Mouse (Mus musculus) c-Kit-negative CD71-positive TER-119-positive erythroid progenitor cells, embryonic 14.5 days (primary cell): ENCODE results near the gene Ibtk.
"Not testable (repeated sequence)": the region's sequence is repeated elsewhere in the genome, so short reads cannot be mapped to it uniquely, and the experiment has no call there.

Source experiments
- DNase-seq: peaks from one replicate; pipeline ENCODE4 v3.0.0-alpha.2; 2013; ENCODE audit warnings: low read depth, low spot score

Ibtk gene

GRCm38 (mm10) chr9:85749142-85749921, at the start of gene Ibtk:
Gene Ibtk (minus strand): TSS chr9:85749334.
- peak; percentile 94 for DNase-seq

- not testable (repeated sequence) for DNase-seq
These were observed 42.4 kb upstream of the Ibtk start for GRCm38 (mm10) chr9:85791521-85791920.

DNA sequence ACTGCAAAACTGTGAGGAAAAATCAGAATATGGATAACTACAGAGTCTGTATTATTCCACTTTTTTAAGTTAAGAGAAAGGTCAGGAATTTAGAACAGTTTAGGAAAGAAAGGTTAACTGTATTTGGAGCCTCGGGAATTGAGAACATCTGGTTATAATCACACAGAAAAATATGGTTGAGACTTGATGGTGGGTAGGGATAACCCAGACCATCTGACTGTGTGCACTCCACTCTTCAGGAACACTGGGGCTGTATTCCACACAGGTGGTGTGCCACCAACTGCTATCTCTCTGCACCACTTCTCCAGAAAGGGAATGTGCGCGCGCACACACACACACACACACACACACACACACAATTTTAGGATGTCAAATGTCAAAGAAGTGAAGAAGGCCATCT, 31.1 kb upstream of the Ibtk start:
- DNase-seq, result no peak

GRCm38 (mm10) chr9:85779458-85779857, 30.3 kb upstream of the Ibtk start:
- no peak for DNase-seq

DNA sequence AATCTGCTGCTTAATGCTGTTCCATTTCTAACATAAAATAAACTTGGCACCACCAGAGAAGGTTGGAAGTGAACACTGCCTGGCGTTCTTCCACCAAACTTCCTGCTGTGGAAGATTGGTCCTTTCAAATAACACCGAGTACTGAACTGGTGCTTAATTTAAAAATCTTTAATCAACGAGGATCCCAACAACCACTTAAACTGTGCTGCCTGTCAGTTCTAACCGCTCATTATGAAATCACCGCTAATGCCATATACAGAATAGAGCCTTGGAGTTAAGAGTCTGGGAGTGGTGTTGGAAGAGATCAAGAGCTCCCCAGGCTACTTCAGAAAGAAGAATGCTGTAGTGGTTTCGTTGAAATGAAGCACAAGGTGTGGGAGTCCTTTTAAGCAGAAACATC, 28.4 kb upstream of the Ibtk start:
- DNase-seq, result no peak

DNA sequence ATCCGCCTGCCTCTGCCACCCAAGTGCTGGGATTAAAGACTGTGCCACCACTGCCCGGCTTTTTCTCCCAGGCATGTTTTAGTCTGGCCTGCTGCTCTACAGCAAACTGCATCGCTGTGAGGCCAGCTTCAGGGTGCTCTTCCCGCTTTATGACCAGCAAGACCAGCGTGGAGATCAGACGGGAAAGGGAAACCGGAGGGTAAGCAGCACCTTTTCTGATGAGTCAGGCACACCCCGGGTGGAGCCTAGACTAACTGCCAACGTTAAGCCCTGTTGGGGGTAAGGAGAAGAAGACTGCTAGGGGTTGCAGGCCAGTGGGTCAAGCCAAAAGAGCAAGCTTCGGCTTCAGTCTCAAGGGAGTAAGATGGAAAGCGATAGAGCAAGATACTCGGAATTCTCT, 23.1 kb upstream of the Ibtk start:
- DNase-seq, result no peak

DNA sequence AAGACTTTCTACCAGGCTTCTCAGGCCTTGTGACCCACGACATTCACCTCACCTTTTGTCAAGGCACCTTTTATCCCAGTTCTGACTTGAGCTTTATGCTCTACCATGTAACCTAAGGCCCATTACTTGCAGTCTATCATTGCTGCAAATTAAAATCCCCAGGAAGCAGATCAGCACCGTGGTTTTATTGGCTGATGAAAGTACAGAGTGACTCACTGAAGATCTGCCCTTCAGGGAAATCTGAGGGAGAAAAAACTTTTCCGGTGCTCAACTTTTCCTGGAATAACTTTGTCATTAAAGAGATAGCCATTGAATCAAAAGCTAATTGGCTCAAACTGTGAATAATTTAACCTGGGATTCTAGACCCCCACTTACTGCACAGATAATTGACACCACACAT, 22.3 kb upstream of the Ibtk start:
- DNase-seq, result no peak

GRCm38 (mm10) chr9:85770369-85770768, 21.2 kb upstream of the Ibtk start:
- no peak for DNase-seq

DNA sequence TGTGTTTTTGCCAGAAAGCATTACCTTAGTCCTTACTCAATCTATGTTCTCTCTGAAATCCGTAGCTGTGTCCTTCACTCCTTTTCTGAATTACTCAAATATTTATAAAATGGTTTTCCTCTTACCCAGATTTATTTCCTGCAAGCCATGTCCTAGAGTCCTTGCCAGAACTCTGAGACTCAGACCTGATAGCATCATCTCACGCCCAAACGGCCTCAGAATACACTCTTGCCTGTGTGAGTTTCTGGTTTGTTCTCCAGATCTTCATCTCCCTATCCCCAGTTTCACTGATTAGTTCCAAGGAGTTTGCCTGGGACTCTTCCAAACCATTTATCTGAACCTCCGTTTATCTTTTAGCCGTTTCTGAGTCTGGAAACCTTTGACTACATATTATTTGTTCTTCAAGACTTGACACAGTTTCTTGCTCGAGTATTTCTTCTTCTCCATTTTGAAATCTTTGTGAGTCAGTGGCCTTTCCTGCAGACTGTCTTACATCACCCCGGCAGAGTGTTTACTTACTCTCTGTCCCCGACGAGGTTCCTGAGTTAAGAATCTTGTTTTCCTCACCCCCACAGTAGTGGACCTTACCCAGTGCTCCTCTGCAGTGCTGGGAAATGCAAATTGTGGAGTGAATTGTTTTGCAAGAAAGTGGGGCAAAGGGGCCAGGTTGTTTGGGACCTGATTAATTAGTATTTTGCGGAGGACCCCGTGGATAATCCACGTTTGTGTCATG, 20.1 kb upstream of the Ibtk start:
- no peak for DNase-seq

- no peak for DNase-seq
These were observed 18.1 kb upstream of the Ibtk start for GRCm38 (mm10) chr9:85767255-85767654.

GRCm38 (mm10) chr9:85762476-85762875, 13.3 kb upstream of the Ibtk start:
- no peak for DNase-seq

DNA sequence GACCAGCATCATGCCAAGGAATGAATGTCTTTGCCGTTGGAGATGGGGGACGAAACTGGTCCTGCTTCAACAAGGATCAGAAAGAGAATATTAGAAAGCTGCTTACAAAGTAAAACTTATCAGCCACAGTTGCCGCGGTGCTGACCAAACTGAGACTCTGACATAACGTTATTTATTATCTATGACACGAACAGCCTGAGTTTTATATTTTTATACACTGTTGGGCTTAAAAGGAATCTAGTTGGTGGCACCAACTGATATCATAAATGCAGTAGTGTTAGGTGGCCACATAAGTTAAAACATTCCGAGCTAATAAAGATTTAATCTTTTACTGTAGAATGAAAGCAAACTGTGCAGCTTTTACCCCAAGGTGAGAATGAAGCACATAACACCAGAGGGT, 1.7 kb upstream of the Ibtk start:
- peak; percentile 29 for DNase-seq

- DNase-seq, result peak; percentile 80
These were observed 882 bp upstream of the Ibtk start for GRCm38 (mm10) chr9:85749922-85750509.

- peak; percentile 72 for DNase-seq
These were observed 661 bp downstream of the Ibtk start for GRCm38 (mm10) chr9:85748204-85749141.

DNA sequence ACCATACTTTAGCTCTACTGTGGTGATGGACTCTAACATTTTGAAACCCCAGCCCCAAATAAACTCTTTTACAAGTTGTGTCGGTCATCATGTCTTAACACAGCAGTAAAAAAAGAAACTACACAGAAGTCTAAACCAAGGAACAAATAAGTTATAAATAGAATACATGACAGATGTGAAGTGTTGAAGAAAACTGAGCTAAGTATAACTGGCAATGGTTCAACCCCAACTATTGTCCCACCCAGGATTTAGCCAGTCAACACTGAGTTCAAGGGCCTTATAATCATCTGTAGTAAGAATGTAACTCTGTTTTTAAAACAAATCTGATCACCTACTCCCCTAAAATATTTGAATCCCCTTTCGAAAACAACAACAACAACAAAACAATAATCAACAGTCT, 3.6 kb downstream of the Ibtk start:
- DNase-seq, result no peak

GRCm38 (mm10) chr9:85743358-85743757, 5.8 kb downstream of the Ibtk start:
- no peak for DNase-seq

DNA sequence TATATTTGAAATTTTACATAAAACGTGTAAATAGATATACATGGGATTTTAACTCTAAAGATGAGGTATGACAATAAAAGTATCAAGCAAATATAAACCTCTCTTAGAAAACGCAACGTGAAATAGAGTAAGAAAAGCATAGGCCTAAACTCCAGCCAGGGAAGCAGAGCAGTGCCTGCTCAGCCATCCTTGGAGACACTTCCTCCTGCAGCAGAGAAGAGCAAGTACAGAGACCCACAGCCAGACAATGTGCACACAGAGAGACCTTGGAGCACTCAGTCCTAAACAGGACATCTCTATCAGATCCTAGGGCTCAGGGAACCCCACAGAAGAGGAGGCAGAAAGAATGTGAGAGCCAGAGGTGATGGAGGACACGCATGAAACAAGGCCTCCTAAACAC, 7.0 kb downstream of the Ibtk start:
- no peak for DNase-seq

GRCm38 (mm10) chr9:85739279-85739678, 9.9 kb downstream of the Ibtk start:
- DNase-seq, result no peak

DNA sequence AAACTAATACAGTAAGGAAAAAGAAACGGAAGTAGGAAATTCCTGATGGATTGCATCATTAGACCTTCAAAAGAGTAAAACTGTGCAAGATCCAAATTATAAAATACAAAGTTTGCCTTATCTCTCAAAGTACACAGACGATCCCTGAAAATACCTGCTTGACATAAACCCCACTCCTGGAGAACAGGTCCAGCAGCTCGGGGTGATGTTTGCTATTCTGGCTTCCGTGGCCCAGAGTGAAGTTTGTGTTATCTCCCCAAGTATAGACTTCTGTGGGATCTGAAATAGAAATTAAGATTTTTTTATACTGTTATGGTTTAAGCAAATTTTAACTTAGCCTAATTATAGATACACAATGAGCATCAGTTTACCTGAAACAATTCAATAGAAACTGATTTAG, 14.3 kb downstream of the Ibtk start:
- no peak for DNase-seq

DNA sequence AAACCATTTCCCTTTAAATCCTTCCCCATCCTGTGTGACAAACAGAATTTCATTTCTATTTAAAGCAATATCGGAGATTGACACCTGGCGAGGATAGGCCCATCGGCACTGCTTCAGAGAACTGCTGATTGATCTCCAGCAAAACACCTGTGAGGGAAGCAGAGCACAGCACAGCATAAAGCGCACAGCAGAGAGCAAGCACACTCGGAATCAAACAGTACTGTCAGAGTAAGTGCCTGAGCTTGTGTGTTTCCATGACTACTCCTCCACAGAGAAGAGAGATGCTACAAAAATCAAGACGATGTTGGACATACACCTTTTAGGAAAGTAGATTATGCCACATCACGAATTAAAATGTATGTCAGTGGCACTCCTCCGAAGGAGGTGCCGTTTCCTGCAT, 25.1 kb downstream of the Ibtk start:
- no peak for DNase-seq

DNA sequence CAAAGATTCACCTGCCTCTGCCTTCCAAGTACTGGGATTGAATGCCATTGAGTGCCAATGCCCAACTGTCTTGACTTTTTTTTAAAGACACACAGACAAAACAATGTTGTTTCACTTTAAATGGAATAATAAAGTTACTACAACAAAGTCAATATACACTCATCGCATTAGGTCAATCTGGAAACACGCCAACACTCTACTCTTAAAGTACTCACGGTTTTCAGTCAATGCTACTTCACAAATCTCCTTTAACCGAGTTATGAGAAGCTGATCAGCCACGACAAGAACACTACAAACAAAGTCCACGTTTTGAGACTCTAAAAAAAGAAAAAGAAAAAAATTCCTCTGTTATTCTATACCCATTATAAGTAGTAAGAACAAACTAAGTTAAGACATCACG, 31.8 kb downstream of the Ibtk start:
- DNase-seq, result no peak

DNA sequence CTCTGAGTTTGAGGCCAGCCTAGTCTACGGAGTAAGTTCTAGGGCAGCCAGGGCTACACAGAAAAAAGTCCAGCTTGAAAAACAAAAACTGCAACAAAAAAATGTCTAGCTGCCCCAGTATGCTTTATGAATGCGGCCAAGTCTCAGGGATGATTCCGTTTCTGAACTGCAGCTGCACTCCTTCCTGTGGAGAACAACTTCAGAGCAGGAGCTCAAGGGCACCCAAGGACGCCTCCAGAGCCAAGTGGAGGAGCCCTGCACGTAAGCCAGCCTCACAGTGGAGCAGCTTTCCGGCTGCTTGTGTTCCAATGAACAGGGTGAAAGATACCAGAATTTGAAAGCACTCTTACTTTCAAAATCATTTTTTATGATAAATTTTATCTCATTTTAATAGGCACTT, 41.8 kb downstream of the Ibtk start:
- no peak for DNase-seq
